Mouse (Mus musculus) forebrain, embryonic 16.5 days (tissue): Measurements from ENCODE around the gene Heca. TPM values are rescaled to one million over a fixed set of nuclear protein-coding genes. Genes with fewer than 3 reads are reported as not detected.

Source experiments
- polyA plus RNA-seq: library from polyadenylated mRNA; unstranded; fragments of >200 nt; fragmentation: Nextera tagmentation; extraction: Ambion mirVana; gene quantifications from 2 replicates; pipeline ENCODE4 v1.2.1, GENCODE M21; 2015

Heca gene
- polyA plus RNA-seq, 1 experiment from 2014 or later: 7.0 TPM

Other genes starting within 250 kb of the Heca start
- 55.9 and 65.7 TPM in 2 replicates for gene Cited2, start 224.8 kb downstream of the Heca start, polyA plus RNA-seq
- 0.37 and 0.46 TPM in 2 replicates for gene Txlnb, start 151.8 kb downstream of the Heca start, polyA plus RNA-seq
- 193 and 229 TPM in 2 replicates for gene Abracl, start 75.2 kb upstream of the Heca start, polyA plus RNA-seq
- 12.1 and 15.4 TPM in 2 replicates for gene Reps1, start 107.8 kb upstream of the Heca start, polyA plus RNA-seq